Mouse (Mus musculus) adrenal gland, adult (tissue): ENCODE data around the gene Ccdc194.

Source experiments
- DNase-seq, 2 experiments: peaks; one replicate each; pipeline ENCODE4 v3.0.0; 2022 to 2023; ENCODE audit warnings: low spot score in 1 of 2; ENCODE audit not compliant: inconsistent age in 2 of 2

Ccdc194 gene

DNA sequence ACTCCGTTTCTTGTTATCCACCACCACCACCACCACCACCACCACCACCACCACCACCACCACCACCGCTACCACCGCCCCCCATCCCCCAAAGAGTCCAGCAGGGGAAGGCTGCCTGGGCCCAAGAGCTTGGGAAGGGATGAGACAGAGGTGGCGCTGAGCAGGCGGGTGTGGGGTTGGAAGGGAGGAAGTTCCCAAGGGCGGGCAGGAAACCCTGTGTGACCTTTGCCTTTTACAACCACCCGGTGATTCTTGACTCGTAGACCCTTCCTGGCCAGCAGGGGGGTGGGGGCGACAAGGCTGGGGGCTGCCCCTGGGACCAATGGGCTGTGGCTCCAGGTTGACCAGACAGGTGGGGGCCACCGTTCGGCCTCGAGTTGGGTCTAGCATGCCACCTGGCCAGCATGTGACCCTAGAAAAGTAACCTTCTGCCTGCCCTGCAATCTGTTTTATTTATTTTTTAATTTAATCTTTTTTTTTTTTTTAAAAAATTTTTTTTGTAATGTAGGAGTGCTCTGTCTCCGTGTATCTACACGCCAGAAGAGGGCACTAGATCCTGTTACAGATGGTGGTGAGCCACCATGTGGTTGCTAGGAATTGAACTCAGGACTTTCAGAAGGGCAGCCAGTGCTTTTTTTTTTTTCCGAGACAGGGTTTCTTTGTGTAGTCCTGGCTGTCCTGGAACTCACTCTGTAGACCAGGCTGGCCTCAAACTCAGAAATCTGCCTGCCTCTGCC lies 12.3 kb downstream of the Ccdc194 start:
- DNase-seq: no peak

DNA sequence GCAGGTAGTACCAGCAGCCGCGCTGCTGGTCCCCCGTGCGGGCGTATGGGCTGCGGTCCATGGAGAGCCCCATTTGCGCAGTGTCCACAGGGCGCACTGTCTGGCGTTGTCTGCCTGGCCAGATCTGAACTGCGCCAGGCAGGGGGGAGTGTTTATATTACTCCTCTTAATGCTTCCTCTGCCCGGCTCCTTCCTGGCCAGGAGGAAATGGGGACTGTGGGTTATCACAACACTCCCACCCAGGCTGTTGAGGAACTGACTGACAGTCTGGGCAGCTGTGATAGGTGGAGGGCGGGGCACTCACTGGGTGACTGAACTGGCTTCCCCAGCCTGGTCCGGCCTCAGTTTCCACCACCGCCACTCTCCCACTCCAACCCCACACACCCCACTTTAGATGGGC lies 13.9 kb downstream of the Ccdc194 start, which contains the start of gene Plvap:
Gene Plvap, minus strand, starts transcription at position 109 of the 400 bp plus-strand sequence.
- peak in 1 of 2 experiments; percentile 64 for DNase-seq

DNA sequence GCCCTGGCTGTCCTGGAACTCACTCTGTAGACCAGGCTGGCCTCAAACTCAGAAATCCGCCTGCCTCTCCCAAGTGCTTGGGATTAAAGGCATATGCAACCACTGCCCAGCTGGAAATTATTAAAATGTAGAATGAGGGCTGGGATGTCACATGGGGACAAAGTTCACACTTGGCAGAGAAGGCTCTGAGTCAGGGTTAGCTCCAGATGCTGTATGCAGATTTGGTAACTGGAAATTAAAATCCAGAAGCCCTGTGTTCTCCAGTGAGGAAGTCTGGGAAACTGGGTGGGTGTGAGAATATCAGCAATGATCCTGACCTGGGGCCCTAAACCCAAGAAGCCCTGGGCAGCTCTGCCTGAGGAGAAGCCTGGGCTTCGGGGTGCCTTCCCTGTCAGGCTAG lies 16.2 kb downstream of the Ccdc194 start:
- DNase-seq: no peak

DNA sequence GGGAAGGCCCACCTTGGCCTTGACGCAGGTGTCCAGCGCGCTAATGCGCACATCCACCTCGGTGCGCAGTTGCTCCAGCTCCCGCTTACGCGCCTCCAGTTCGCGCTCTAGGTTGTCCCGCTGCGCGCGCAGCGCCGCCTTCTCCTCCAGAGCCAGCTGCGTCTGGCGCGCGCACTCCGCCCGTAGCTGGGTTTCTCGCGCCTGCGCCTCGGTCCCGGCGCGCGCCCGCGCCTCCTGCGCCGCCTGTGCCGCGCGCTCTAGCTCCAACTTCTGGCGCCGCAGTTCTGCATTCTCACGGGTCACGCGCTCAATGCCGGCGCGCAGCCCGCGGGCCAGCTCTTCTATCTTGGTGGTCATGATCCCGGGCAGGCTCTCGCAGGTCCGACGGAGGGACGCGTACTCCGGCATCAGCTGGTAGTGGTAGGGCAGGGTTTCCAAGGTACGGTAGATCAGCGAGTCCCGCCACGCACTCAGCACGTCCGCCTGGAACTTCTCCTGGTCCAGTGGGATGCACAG lies 17.9 kb downstream of the Ccdc194 start:
- DNase-seq: peak; percentile 78 to 92

DNA sequence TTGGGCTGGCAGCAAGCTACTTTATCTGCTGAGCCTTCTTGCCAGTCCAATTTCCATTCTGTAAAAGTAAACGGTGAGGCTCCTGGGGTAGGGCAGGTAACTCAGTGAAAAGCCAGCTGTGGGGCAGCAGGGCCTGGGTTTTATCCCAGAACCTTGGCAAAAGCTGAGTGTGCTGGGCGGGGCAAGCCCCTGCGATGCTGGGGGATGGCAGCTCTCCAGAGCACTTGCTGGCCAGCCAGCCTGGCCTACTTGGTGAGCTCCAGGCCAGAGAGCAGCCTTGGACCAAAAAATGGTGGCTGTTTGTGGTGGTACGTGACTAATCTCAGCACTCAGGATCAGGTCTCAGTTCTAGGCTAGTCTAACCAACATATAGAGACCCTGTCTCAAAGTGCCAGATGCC lies 19.5 kb downstream of the Ccdc194 start:
- peak in 1 of 2 experiments; percentile 73 for DNase-seq

DNA sequence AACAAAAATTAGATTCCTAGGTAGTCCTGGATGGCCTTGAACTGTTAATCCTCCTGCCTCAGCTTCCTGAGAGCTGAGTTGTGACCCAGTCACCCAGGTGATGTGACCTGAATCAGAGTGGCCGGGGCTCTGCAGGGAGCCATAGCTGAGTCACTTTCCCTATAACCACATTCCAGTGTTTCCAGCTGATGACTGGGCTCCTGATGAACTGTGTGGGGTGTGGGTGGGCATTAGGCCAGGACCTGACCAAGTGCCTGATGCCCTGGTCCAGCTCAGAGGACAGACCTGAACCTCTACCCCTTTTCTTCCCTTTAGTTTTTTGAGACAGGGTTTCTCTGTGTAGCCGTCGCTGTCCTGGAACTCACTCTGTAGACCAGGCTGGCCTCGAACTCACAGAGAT lies 20.2 kb downstream of the Ccdc194 start:
- no peak for DNase-seq

DNA sequence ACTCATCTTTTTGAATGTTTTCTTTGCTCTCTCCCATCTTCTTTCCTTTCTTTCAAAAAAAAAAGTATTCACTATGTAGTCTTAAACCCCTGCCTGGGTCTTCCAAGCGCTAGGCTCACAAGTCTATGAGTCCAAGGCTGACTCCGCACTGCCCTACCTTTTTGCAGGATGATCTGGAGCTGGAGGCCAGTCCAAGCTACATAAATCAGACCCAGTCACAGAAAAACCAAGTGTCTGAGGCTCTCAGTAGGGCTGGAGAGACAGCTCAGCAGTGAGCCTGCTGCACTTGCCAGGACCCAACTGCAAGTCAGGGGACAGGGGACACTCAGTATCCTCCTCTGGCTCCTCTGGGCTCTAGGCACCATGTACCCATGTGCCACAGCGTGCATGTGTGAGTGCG lies 21.2 kb downstream of the Ccdc194 start:
- DNase-seq: peak in 1 of 2 experiments; percentile 70

DNA sequence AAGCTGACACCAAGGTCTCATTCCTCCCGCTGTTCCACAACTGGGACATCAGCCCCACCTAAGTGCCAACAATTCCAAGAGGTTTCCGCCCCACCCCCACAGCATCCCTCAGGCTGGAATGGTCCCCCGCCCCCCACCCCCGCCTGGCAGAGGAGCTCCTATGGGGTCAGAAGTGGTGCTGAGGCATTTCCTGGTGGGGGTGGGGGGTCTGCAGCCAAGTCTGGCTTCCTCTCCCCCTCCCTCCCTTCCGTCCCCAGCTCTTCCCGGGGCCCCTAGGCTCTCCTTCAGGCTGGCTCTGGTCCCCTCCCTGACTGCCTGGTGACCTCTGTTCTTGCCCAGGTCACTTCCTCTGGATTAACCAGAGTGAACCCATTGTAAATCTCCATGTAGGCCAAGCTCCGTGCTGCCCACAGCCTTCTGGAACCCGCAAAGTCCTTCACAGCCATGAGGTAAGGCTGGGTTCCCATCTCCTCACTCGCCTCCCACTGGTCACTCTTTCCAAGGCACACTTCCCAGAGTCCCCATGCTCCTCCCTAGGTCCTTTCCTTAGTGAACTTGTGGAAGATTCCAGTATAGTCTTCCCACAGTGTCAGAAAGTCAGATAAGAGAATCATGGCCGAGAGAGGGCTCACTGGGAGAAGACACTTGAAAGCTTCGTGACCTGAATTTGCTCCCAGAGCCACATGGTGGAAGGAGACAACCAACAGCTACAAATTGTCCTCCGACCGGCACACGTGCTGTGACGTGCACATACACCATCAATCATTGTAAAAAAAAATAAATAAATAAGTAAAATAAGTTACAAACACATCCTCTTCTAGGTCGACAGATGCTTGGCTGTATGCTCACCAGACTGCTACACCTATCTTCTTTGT lies 26.5 kb downstream of the Ccdc194 start:
- peak; percentile 49 to 72 for DNase-seq

DNA sequence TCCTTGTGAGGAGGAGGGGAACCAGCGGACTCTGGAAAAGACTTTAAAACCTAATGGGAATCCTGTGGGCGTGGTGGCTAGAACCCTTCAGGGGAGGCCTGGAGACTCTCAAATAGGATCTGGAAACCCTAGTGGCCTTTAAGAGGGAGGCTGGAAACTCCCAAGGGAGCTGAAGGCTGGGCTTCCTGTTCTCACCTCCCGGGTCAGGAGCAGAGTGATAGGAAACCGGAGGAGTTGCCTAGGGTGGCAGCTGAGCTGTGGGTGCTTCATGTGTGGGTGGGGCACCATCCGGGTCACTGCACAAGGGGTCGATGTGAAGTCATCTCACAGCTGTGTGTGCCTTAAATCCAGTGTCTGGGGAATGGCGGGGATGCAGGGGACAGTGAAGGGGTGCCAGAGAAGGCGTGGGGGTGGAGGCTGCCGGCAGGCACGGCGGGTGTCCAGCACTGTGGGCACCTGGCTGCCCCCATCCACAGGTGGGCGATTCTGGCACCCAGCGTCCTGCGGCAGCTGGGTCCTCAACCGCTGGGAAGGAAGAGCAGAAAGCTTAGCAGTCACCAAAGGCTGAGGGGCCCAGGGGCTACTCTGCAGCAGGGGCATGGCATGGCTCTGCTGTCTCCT lies 27.5 kb downstream of the Ccdc194 start:
- peak; percentile 67 to 79 for DNase-seq

DNA sequence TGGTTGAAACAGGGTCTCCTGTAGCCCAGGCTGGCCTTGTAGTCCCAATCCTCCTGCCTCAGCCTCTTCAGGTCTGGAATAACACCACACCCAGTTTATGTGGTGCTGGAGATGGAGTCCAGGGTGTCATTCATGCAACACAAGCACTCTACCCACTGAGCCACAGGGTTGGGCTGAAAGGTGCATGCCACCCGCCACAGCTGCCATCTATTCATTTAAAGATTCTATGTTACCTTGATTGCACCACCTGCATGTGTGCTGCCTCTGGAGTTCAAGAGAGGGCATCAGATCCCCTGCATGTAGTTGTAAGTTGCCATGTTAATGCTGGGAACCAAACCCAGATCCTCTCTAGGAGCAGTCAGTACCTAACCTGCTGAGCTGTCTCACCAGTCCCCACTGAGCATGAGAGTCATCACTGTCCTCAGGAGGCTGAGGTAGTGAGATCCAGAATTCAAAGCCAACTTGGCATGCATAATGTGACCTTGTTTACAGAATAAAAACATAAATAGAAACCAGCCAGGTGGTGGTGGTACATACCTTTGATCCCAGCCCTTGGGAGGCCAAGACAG lies 28.4 kb downstream of the Ccdc194 start:
- DNase-seq: peak in 1 of 2 experiments; percentile 63

DNA sequence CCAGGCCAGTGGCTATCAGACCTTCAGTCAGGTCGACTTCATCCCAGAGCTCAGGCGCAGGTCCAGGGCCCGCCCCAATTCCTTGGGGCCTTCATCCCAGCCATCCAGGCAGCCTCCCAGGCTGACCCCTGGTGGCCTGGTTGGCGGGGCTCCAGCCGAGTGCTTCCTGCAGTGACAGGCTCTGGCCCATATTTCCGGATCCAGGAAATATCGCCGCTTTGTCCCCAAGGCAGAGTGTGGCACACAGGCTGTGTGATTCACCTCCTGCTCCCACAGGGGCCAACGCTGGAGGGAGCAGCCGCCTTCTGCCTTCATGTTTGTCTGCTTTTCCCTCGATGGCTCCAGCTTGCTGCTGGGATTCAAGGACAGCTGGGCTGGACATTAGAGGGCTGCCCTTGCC lies 29.0 kb downstream of the Ccdc194 start:
- peak; percentile 94 to 98 for DNase-seq

DNA sequence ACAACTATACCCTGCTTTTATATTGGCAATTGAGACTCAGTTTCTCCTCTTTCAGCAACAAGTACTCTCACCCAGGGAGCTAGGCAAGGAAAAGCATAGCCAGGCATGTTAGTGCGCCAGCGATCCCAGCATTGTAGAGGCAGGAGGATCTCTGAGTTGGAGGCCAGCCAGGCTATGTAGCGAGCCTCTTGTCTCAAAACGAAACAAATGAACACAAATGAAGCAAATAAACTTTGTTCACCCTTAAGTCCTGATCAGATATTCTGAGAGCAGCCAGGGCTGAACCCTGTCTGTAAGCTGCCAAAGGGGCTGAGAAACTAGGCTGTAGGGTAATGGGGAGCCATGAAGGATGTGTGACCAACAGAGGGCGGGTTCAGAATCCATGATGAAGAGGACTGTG lies 29.7 kb downstream of the Ccdc194 start:
- peak; percentile 31 to 71 for DNase-seq

DNA sequence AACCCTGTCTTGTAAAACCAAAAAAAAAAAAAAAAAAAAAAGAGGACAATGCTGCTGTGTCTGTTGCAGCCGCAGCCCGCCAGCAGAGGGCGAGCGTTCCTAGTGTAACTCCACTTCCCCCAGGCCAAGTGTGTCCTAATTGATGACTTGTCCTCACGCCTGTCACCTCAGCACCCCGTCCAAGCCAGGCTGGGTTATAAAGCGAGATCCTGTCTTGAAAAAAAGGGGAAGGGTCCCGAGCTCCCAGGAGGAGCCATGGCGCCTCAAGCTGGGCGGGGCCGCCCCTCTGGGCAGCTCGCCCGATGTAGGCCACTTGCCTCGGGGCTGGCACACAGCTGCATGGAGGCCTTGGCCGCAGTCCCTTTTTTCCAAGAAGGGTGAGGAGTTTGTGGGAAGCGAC lies 30.5 kb downstream of the Ccdc194 start:
- peak; percentile 85 to 96 for DNase-seq

DNA sequence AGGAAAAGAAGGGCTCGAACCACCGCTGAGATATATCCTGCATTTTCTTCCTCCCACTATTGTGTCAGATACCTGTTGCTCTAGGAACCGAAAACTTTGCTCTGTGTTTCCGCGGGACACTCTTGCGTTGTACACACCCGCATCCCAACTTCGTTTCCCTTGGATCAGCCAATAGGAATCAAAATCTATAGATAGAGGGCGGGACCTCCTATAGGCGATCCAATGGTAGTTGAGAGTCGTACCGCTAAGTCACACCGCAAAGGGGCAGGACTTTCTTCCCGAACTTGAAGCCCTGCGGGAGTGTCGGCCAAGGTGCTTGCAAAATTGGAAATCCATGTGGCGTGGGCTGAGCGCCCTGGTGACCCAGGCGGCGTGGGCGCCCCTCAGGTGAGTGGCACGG lies 37.1 kb downstream of the Ccdc194 start:
- peak; percentile 88 to 97 for DNase-seq

DNA sequence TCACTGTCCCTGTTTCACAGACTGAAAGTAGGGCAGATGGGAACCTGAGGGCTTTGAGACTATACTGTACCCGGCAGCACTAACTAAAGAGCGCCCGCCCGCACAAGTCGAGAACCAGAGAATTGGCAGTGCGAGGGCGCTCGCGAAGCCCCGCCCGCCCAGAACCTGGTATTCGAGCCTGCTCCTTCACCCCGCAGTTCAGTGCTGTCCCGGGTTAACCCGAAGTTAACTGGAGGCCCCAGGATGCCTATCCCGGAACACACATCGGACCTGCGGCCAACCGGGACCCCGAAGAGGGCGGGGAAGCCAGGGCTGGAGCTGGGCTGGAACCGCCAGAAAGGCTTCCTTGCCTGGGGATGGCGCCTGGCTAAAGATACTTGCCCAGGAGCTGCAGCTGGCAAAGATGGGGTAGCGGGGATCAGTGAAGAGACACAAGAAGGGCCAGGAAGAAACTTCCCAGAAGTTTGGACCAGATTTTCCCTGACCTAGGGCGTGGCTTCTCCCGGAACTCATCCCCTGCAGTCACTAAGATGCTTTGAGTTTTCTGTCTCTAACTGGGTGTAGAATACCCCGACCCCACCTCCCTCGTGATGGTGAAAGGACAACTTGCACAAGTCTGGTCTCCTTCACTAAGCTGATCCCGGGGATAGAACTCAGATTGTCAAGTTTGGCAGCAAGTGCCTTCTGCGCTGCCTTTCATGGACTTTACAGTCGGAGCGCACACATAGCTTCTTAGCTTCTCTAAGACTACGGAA lies 37.6 kb downstream of the Ccdc194 start, which contains the start of gene Gtpbp3:
Gene Gtpbp3, plus strand, starts transcription at position 413 of the 755 bp plus-strand sequence.
- DNase-seq: peak; percentile 88 to 95

DNA sequence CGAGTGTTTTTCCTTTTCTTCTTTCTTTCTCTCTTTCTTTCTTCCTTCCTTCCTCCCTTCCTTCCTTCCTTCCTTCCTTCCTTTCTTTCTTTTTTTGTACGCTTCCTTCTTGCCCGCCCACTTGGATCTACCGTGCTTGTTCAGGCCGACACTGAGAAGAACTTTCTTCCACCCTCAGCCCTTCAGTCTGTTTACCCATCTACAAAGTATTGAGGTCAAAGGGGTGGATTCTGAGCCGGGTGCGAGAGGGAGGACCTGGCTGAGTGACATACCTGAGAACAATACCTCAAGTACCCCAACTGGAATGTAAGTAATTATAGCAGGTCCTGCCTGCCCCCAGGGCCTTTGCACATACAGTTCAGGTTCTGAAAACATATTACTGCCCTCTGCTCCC lies 39.4 kb downstream of the Ccdc194 start:
- peak in 1 of 2 experiments; percentile 63 for DNase-seq

DNA sequence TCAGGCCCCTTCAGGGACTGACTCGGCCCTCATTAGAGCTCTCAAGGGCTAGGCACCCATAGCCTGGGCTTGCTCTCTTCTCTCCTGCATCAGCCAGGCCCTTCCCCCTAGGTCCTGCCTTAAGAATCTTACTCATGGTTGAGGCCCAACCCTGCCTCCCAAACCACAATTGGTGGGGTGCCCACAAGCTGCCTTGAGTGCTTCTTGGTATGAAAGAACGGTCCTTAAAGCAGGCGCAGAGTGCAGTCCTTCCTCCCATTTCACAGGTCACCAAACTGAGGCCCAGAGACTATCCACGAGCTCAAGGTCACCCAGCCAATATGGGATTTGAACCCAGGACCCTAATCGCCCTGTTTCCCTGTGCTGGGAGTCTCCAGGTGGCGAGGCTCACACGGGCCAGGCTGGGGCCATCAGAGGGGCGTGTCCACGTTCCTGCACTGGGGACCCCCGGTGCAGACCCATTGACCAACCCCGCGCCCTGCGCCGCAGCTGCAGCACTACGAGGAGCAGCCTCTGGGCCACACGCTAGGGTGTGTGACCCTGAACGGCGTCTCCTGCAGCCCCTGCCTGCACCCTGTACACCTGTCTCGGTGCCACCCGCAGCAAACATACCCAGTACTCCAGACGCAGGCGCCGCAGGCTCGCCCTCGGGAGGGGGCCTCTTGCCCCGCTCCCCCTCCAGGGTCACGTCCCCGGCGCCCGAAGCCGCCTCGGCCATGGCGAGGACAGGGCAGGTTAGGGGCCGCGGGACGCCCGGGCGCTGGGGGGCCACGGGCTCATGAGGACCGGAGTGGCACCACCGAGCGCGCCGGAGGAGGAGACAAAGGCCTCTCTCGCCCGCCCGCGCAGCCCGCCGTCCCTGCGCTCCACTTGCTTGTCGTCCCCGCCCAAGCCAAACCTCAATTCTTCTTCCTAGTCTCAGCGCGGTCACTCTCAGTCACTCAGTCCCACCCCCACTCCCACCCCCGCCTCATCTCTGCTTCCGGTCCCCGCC lies 40.1 kb downstream of the Ccdc194 start, which contains the start of gene Ano8:
Gene Ano8, minus strand, starts transcription at position 822 of the 994 bp plus-strand sequence.
- peak; percentile 86 to 95 for DNase-seq

DNA sequence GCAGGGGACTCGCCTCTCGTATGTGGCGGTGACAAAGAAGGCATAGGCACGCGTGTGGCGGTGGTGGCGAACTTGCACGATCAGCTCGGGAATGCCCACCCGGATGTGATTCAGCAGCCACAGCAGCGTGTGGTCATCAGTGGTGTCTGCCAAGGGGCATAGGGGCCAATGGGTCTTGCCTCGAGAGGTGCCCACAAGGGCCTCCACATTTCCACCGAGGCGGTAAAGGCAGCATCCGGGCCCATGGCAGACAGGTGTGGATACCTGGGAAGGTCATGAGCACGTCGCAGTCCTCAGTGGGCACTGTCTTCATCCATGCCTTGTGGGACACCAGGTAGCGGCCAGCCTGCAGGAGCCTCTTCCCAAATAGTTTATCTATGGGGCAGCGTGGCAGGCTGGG lies 40.8 kb downstream of the Ccdc194 start:
- peak in 1 of 2 experiments; percentile 43 for DNase-seq

DNA sequence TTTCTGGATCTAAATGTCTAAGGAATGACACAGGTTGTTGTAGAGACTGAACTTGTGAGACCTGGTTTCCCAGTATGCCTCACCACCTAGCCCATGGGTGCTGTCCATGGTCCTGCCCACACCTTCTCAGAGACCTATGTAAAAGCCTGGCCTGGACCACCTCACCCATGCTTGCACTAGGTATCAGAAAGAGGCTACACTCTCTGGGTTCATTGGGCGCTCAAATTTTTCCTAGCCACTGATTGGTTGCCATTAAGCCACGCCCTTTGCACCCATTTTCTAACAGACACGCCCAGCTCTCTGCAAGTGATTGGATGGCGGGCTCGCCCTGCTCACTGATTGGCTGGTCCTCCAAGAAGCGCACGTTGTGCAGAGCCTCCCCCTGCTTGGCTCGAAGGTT lies 41.6 kb downstream of the Ccdc194 start:
- DNase-seq: peak; percentile 20 to 64
